Mouse (Mus musculus): ENCODE data around the gene Kcnd2. TPM values are rescaled to one million over a fixed set of nuclear protein-coding genes. Genes with fewer than 3 reads are reported as not detected.
A peak's percentile ranks its signal among the peaks of the same experiment; 100 is the strongest.
"Not testable (repeated sequence)": the region's sequence is repeated elsewhere in the genome, so short reads cannot be mapped to it uniquely, and the experiment has no call there.

Gene Kcnd2
- 10 to 100 TPM; 71.9 to 73.4 TPM for total RNA-seq (2021)
- long read RNA-seq, experiment 1, partial matches to known transcripts, result 1 of 10 reads
- long read RNA-seq, experiment 1, other reads (novel, unspliced or antisense), result 9 of 10 reads
- long read RNA-seq, experiment 2, partial matches to known transcripts, result 9 of 9 reads
- long read RNA-seq, experiment 2, other reads (novel, unspliced or antisense), result 0 of 9 reads

- DNase-seq (ENCODE audit: low spot score in 2 of 2), result no peak
Observed at GRCm38 (mm10) chr6:21215491-21216191, at the start of gene Kcnd2. Gene Kcnd2, plus strand, starts transcription at chr6:21215503.

GRCm38 (mm10) chr6:21166611-21167010 is 48.7 kb upstream of the Kcnd2 start:
- no peak for DNase-seq (ENCODE audit: low spot score in 2 of 2)

GRCm38 (mm10) chr6:21195341-21195740 is 20.0 kb upstream of the Kcnd2 start:
- DNase-seq (ENCODE audit: low spot score in 2 of 2), result no peak

- DNase-seq (ENCODE audit: low spot score in 2 of 2), result peak; percentile 80 to 82
Observed at GRCm38 (mm10) chr6:21213865-21214672, 1.2 kb upstream of the Kcnd2 start.

GRCm38 (mm10) chr6:21214673-21215490 is 421 bp upstream of the Kcnd2 start:
- peak; percentile 72 to 82 for DNase-seq (ENCODE audit: low spot score in 2 of 2)

- peak in 1 of 2 experiments; percentile 2 for DNase-seq (ENCODE audit: low spot score in 2 of 2)
Observed at GRCm38 (mm10) chr6:21216206-21217020, 1.1 kb downstream of the Kcnd2 start.

GRCm38 (mm10) chr6:21217156-21217555 is 1.9 kb downstream of the Kcnd2 start:
- DNase-seq (ENCODE audit: low spot score in 2 of 2), result peak in 1 of 2 experiments; percentile 2

GRCm38 (mm10) chr6:21226124-21226523 is 10.8 kb downstream of the Kcnd2 start:
- no peak for DNase-seq (ENCODE audit: low spot score in 2 of 2)

GRCm38 (mm10) chr6:21259031-21259430 is 43.7 kb downstream of the Kcnd2 start:
- DNase-seq (ENCODE audit: low spot score in 2 of 2), result no peak

- DNase-seq (ENCODE audit: low spot score in 2 of 2), result no peak
Observed at GRCm38 (mm10) chr6:21267897-21268296, 52.6 kb downstream of the Kcnd2 start.

GRCm38 (mm10) chr6:21277343-21277933 is 62.1 kb downstream of the Kcnd2 start:
- DNase-seq (ENCODE audit: low spot score in 2 of 2), result no peak

GRCm38 (mm10) chr6:21304943-21305342 is 89.6 kb downstream of the Kcnd2 start:
- DNase-seq (ENCODE audit: low spot score in 2 of 2), result no peak

GRCm38 (mm10) chr6:21310159-21310558 is 94.9 kb downstream of the Kcnd2 start:
- no peak for DNase-seq (ENCODE audit: low spot score in 2 of 2)

- DNase-seq (ENCODE audit: low spot score in 2 of 2), result no peak
Observed at GRCm38 (mm10) chr6:21321407-21321806, 106.1 kb downstream of the Kcnd2 start.

- no peak for DNase-seq (ENCODE audit: low spot score in 2 of 2)
Observed at GRCm38 (mm10) chr6:21322211-21322610, 106.9 kb downstream of the Kcnd2 start.

GRCm38 (mm10) chr6:21325251-21325650 is 109.9 kb downstream of the Kcnd2 start:
- DNase-seq (ENCODE audit: low spot score in 2 of 2), result no peak

- no peak for DNase-seq (ENCODE audit: low spot score in 2 of 2)
Observed at GRCm38 (mm10) chr6:21327081-21327737, 111.9 kb downstream of the Kcnd2 start.

- not testable (repeated sequence) for DNase-seq (ENCODE audit: low spot score in 2 of 2)
Observed at GRCm38 (mm10) chr6:21385298-21385697, 170.0 kb downstream of the Kcnd2 start.

GRCm38 (mm10) chr6:21391776-21392175 is 176.5 kb downstream of the Kcnd2 start:
- no peak for DNase-seq (ENCODE audit: low spot score in 2 of 2)
